Mouse (Mus musculus) left cerebral cortex, adult 2 months (tissue): ENCODE results near the gene Stpg4. TPM values are rescaled to one million over a fixed set of nuclear protein-coding genes. Genes with fewer than 3 reads are reported as not detected.

ENCODE experiments used
- DNase-seq, 2 experiments: peaks; one replicate each; pipeline ENCODE4 v3.0.0; 2021 to 2022; ENCODE audit warnings: low spot score in 2 of 2, mixed read lengths in 1 of 2; ENCODE audit errors: extremely low spot score in 1 of 2
- H3K27ac ChIP-seq: fragments of 200-600 bp; 2 replicates; pipeline ENCODE4 v1.8.1; 2022
- H3K4me3 ChIP-seq: fragments of 200-600 bp; 2 replicates; pipeline ENCODE4 v1.8.1; 2022
- CTCF ChIP-seq: fragments of 200-600 bp; IDR thresholded peaks from 2 replicates; pipeline ENCODE4 v1.8.1; 2022; ENCODE audit warnings: antibody characterized with exemption, mild to moderate bottlenecking, moderate library complexity
- intact Hi-C: fragments of 180-260 bp; cut with DNase I; formaldehyde crosslinking; loops from one replicate; pipeline ENCODE4 v1.15.1; 2025
- total RNA-seq, 2 experiments: library from RNA; stranded (reverse); gene quantifications; 2 replicates each; pipeline ENCODE4 v1.2.3; 2021

Stpg4 gene
- total RNA-seq, 2 experiments from 2014 or later: not detected

DNA sequence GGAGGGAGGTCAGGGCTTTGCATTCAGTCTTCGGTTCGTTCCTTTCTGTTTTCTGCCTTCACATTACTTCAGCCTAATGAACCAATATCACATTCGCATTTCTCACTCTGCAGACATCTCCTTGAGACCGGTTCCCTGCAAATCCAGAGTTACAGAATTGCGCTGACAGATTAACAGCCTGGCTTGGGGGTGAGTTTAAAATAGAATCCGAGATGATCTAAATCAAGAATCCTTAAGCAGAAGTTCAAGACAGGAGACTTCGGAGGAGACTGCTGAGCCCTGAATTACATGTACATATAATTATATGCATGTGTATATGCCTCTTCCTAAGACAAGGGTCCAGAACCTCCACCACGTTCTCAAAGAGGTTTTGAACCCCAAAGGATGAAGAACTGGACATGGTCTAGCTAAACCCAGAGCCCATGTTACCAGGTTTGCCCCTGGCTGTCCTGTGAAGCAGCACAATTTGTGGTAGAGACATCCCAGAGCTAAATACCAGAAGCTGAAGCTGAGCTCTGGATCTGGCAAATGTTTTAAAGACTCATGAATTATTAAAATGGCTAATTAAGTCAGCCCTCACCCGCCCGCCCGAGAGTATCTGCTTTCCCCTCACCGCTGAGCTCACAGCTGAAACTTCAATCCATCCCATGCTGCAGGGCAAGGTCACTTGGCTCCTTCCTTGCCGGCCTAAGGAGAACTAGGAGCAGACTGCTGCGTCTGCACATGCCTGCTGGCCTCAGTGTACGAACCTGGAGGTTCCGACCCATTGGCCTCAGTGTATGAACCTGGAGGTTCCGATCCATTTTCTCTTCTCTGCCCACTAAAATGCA lies 33.3 kb upstream of the Stpg4 start:
- intact Hi-C loops: loop anchor here (2.0 to 5.0 kb wide), 3 partner anchors 14 to 61 kb away; no protein-coding TSS in a partner anchor
- TF ChIP-seq CTCF: no peak
- 0 out of 2 replicates have a peak overlapping the region, but pooled peaks have one; percentile 1 for H3K4me3 ChIP-seq
- no peak for DNase-seq
- peak overlapping the region; percentile 88 for H3K27ac ChIP-seq

DNA sequence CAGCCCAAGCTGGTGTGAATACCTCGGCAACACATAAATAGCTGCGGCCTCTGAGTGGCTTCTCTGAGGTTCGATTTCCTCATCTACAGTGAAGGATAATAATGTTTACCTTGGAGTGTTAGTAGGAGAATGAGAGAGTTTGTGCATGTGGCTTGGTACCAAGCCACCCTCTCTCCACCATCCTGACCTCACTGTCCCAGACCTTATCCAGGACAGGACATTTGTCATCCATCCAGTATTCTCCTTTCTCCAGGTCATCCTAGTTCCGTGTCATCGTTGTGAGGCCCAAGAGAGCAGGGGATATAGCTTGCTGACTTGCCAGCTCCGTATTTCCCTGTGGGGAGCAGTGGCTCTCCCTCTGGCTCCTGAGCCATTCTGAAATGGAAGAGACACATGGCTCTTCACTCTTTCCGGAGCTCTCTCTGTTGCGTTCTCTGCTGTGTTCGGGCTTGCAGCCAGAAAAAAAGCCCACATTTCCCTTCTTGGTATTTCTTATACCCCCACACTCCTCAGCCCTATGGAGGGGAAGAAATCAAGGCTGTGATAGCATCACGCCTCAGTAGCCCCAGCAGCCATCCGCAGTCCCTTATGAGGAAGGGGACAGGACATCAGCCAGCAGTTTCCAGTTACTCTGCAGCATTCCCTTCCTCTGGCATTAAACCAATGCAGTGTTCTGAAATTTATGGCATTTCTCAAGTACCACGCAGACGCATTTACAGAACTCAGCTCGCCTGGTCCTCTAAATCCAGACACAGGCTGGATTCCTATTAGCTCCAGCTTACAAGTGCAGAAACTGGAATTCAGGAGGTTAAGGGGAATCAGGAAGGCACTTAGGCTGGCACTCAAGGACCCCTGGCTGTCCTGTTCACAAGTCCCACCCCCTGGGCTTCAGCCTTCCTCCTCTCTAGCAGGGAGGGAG lies 32.5 kb upstream of the Stpg4 start:
- TF ChIP-seq CTCF: no peak
- intact Hi-C loops: loop anchor here (2.0 to 5.0 kb wide), 3 partner anchors 15 to 62 kb away; no protein-coding TSS in a partner anchor
- DNase-seq: peak; percentile 62 to 71
- Histone ChIP-seq H3K4me3 (peak overlapping the region; percentile 23; the same call in 1 of the 2 replicates), H3K27ac (peak overlapping the region; percentile 88)

DNA sequence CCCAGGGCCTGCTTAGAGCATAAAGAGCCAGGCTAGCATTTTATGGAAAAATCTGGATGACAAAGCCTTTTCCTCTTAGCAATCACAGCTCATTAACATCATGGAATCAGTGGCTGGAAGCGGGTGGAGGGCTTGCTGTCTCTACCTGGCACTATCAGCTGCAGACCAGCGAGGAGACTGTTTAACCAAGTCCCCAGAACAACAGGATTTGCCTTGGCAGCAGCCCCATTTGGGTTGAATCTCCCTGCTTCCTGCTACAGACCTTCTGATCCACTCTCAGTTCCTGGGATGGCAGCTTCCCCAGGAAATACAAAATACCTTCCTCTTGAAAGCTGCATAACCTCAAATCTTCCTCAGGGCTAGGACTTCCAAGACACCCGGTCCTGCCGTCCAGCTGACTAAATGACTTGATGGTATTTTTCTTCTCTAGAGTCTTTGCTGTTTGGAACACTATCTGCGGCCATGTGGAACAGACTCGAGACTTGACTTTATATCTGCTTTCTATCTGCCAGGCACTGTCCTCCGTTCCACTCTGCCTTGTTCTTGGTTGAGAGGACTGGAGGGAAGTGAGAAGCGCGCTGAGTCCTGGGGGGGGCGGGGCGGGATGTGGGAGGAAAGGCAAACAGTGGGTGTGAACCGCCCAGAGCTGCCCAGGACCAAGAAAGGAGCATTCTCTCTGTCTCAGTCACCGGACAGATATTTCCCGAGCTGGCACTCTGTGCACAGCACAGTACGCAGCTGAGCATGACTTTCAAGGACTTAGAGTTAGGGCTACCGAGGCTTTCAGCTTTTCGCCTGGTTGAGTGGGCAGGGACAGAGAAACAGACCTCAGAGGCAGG lies 31.6 kb upstream of the Stpg4 start:
- TF ChIP-seq CTCF: no peak
- no peak for DNase-seq
- intact Hi-C loops: no loop called here
- Histone ChIP-seq H3K27ac (peak overlapping the region; percentile 88), H3K4me3 (peak overlapping the region; percentile 23; the same call in 1 of the 2 replicates)

GRCm38 (mm10) chr17:87457961-87458360 lies 30.4 kb upstream of the Stpg4 start:
- Histone ChIP-seq H3K27ac (peak overlapping the region; percentile 88), H3K4me3 (no peak overlapping the region)
- no peak for DNase-seq
- no peak for TF ChIP-seq CTCF
- intact Hi-C loops: no loop called here

DNA sequence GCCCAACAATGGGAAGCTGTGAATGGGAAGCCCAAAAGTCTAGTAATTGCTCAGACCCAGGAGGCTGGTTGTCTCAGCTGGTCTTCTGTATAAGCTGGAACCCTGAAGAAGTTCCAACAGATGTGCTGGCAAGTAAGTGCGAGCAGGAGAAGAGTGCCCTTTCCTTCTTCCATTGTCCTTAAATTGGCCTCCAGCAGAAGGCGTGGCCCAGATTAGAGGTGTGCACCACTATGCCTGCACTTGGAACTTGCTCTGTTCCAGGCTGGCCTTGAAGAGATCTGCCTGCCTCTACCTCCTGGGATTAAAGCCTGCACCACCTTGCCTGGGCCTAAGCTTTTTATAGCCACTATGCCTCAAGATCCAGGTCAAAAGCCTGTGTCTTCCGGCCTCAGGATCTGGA lies 26.6 kb upstream of the Stpg4 start:
- DNase-seq: no peak
- H3K4me3 ChIP-seq: no peak overlapping the region
- no peak for TF ChIP-seq CTCF
- no peak overlapping the region for H3K27ac ChIP-seq
- intact Hi-C loops: no loop called here

- Histone ChIP-seq H3K27ac (no peak overlapping the region), H3K4me3 (no peak overlapping the region)
- intact Hi-C loops: no loop called here
- no peak for DNase-seq
- no peak for TF ChIP-seq CTCF
These were observed 25.8 kb upstream of the Stpg4 start for GRCm38 (mm10) chr17:87453336-87453735.

DNA sequence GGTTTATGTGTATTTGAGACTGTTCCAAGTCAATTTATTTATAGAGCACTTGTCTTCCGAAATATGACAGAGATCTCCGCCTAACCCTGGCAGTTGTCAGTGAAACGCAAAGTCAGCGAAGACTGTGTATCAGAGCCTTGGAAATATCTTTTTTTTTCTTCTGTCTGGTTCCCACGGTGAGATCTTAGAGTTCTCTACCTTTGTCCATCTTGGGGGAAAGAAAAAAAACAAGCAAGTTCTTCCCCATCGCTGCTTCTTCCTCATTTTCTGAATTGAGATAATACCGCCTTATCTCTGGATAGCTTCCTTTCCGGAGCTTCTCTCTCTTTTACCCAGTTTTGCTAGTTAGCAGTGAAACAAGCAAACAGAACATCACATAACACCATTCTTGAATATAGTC lies 21.3 kb upstream of the Stpg4 start:
- H3K27ac ChIP-seq: no peak overlapping the region
- no peak for TF ChIP-seq CTCF
- intact Hi-C loops: loop anchor here (10.0 kb wide), 1 partner anchor 226 kb away; the partner anchor contains the start of gene Msh2
- H3K4me3 ChIP-seq: no peak overlapping the region
- no peak for DNase-seq

GRCm38 (mm10) chr17:87448339-87448738 lies 20.8 kb upstream of the Stpg4 start:
- DNase-seq: no peak

GRCm38 (mm10) chr17:87447612-87448200 lies 20.2 kb upstream of the Stpg4 start:
- Histone ChIP-seq H3K4me3 (peak overlapping the region; percentile 88), H3K27ac (peak overlapping the region; percentile 100)
- intact Hi-C loops: loop anchor here (1.0 to 10.0 kb wide), 7 partner anchors 75 to 341 kb away; partner anchors contain the start of genes Msh2 and Socs5
- no peak for TF ChIP-seq CTCF
- no peak for DNase-seq

More at GRCm38 (mm10) chr17:87448339-87448738, 20.8 kb upstream of the Stpg4 start:
- intact Hi-C loops: loop anchor here (10.0 kb wide), 1 partner anchor 226 kb away; the partner anchor contains the start of gene Msh2
- Histone ChIP-seq H3K4me3 (no peak overlapping the region), H3K27ac (peak overlapping the region; percentile 100)
- TF ChIP-seq CTCF: no peak

GRCm38 (mm10) chr17:87446767-87447611 lies 19.4 kb upstream of the Stpg4 start, which contains the start of gene Calm2:
TSS of gene Calm2 (minus strand) at chr17:87446935.
- peak; percentile 96 to 98 for DNase-seq
- peak within 1 kb of the TSS; percentile 100 for H3K27ac ChIP-seq
- peak within 1 kb of the TSS; percentile 88 for H3K4me3 ChIP-seq
- peak; percentile 10 for TF ChIP-seq CTCF
- intact Hi-C loops: loop anchor here (1.0 to 10.0 kb wide), 9 partner anchors 27 to 340 kb away; partner anchors contain the start of genes Msh2 and Socs5
